Mouse (Mus musculus) erythroblast, embryonic 14.5 days (primary cell): ENCODE data around the gene Adamts16.

Experiments
- GATA1 ChIP-seq: IDR thresholded peaks from 2 replicates; pipeline ENCODE4 v1.6.1; 2012; ENCODE audit warnings: low read length, inconsistent platforms, mixed read lengths
- TAL1 ChIP-seq: IDR thresholded peaks from 3 replicates; pipeline ENCODE4 v1.6.1; 2012; ENCODE audit warnings: low read length, inconsistent platforms, mixed read lengths

DNA sequence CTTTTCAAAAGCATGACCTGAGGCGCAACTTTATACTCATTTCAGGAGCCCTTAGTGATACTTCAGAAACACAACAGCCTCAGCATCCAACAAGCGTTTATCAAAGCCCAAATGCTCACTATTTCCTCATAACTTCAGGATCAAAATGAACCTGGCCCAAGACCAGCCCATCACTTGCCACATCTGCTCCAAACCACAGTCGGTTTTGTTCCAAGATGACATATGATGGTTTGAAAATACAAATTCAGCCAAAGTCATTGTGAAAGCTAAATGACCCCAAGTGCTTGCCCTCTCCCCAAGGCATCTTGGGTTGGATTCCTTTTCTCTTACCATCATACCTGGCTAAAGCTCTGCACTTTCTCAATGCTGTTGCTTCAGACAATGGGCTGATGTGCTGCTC is 36.1 kb downstream of the Adamts16 start:
- TF ChIP-seq GATA1 (no peak), TAL1 (no peak)
